Mouse (Mus musculus): ENCODE measurements around the gene Cd86. TPM values are rescaled to one million over a fixed set of nuclear protein-coding genes. Genes with fewer than 3 reads are reported as not detected.

Cd86 gene
- polyA plus RNA-seq, 1 experiment from 2014 or later, result 1.3 TPM

GRCm38 (mm10) chr16:36627740-36628139, 38.1 kb downstream of the Cd86 start:
- no peaks in the 10 kb centered on the region for H3K27me3 ChIP-seq (ENCODE audit: control insufficient read depth, insufficient read depth, low read length)
- no peaks in the 10 kb centered on the region for H3K4me1 ChIP-seq (ENCODE audit: control insufficient read depth in 2 of 2, insufficient read depth in 2 of 2, low read length in 2 of 2)
- no peaks in the 10 kb centered on the region for H3K36me3 ChIP-seq (ENCODE audit: control insufficient read depth, insufficient read depth, low read length)
- H3K27ac ChIP-seq (replicated peaks in 1 of 2; ENCODE audit: control insufficient read depth in 1 of 2, insufficient read depth in 1 of 2, low read depth in 2 of 2, low read length in 2 of 2), result no peak overlapping the region
- no peak overlapping the region for H3K9ac ChIP-seq (ENCODE audit: low read length)
- no peak overlapping the region for H3K4me2 ChIP-seq (ENCODE audit: low read length)
- WGBS, result 68% methylated on average over 1 of the region's 1 CpGs
- no peak for ATAC-seq (ENCODE audit: insufficient number of reproducible peaks, insufficient read depth, low FRiP score, low read depth)
- H3K9me3 ChIP-seq (ENCODE audit: control insufficient read depth, low read length), result no peaks in the 10 kb centered on the region
- no peak overlapping the region for H3K4me3 ChIP-seq (ENCODE audit: control insufficient read depth in 1 of 2, insufficient read depth in 1 of 2, low read depth in 1 of 2, low read length in 2 of 2)

DNA sequence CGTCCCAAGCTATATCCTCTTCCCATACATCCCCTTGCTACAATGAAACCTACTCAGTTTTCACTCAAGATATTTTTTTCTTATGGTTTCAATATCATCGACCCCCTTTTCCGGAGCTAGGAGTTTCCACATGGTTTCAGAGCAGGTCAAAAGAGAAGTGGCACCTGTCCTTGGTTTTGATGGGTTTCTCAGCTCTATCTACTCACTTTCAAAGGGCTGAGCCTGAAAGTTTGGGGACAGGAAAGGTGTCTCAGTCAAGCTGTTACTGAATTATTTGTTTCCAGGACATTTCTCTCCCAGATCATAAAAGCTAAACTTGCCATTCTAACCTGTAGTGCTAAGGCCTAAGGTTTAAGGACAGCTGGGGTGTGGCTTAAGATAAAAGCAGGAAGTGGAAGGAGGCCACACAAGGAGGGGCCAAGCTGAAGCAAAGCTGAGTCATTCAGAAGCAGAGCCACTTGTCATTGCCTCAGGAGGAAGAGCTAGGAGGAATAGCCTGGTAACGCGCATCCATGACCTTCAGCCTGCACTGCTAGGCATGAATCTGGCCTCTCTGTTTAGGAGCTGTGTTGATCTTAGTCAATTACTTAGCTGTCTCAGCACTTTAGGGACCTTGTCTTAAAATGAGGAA, 39.2 kb downstream of the Cd86 start:
- no peak overlapping the region for H3K4me2 ChIP-seq (ENCODE audit: low read length)
- H3K9me3 ChIP-seq (ENCODE audit: control insufficient read depth, low read length), result no peaks in the 10 kb centered on the region
- no peaks in the 10 kb centered on the region for H3K27me3 ChIP-seq (ENCODE audit: control insufficient read depth, insufficient read depth, low read length)
- H3K4me1 ChIP-seq (ENCODE audit: control insufficient read depth in 2 of 2, insufficient read depth in 2 of 2, low read length in 2 of 2), result no peaks in the 10 kb centered on the region
- no peak overlapping the region for H3K27ac ChIP-seq (replicated peaks in 1 of 2; ENCODE audit: control insufficient read depth in 1 of 2, insufficient read depth in 1 of 2, low read depth in 2 of 2, low read length in 2 of 2)
- 74% methylated on average over 5 of the region's 5 CpGs for WGBS
- no peak for ATAC-seq (ENCODE audit: insufficient number of reproducible peaks, insufficient read depth, low FRiP score, low read depth)
- no peaks in the 10 kb centered on the region for H3K36me3 ChIP-seq (ENCODE audit: control insufficient read depth, insufficient read depth, low read length)
- no peak overlapping the region for H3K9ac ChIP-seq (ENCODE audit: low read length)
- H3K4me3 ChIP-seq (ENCODE audit: control insufficient read depth in 1 of 2, insufficient read depth in 1 of 2, low read depth in 1 of 2, low read length in 2 of 2), result no peak overlapping the region

- Histone ChIP-seq H3K27me3 (ENCODE audit: control insufficient read depth, insufficient read depth, low read length) (no peaks in the 10 kb centered on the region), H3K9ac (ENCODE audit: low read length) (no peak overlapping the region), H3K4me2 (ENCODE audit: low read length) (no peak overlapping the region), H3K4me3 (ENCODE audit: control insufficient read depth in 1 of 2, insufficient read depth in 1 of 2, low read depth in 1 of 2, low read length in 2 of 2) (no peak overlapping the region), H3K4me1 (ENCODE audit: control insufficient read depth in 2 of 2, insufficient read depth in 2 of 2, low read length in 2 of 2) (no peaks in the 10 kb centered on the region), H3K36me3 (ENCODE audit: control insufficient read depth, insufficient read depth, low read length) (no peaks in the 10 kb centered on the region), H3K27ac (replicated peaks in 1 of 2; ENCODE audit: control insufficient read depth in 1 of 2, insufficient read depth in 1 of 2, low read depth in 2 of 2, low read length in 2 of 2) (no peak overlapping the region), H3K9me3 (ENCODE audit: control insufficient read depth, low read length) (no peaks in the 10 kb centered on the region)
- WGBS, result 89% methylated on average over 1 of the region's 1 CpGs
- ATAC-seq (ENCODE audit: insufficient number of reproducible peaks, insufficient read depth, low FRiP score, low read depth), result no peak
Measured at GRCm38 (mm10) chr16:36625909-36626308, 40.0 kb downstream of the Cd86 start.

DNA sequence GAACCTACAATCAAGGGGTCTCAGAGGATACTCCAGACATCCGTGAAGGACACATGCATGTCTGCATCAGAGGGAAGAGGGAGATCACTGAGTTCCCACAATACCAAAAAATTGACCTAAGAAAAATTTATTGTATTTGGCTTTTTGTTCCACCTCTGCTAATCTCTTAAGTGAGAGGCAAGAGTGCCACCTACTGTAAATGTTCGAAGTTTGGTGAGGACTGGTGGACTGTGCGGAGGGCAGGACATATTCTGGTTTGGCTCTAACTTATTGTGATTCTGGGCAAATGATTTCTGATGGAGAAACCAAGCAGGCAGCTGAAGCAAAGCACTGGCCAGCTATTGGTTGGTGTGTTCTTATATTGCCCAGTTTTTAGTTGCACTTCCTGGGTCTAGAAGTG, 43.6 kb downstream of the Cd86 start:
- Histone ChIP-seq H3K9ac (ENCODE audit: low read length) (no peak overlapping the region), H3K4me2 (ENCODE audit: low read length) (no peak overlapping the region), H3K27me3 (ENCODE audit: control insufficient read depth, insufficient read depth, low read length) (no peaks in the 10 kb centered on the region), H3K4me3 (ENCODE audit: control insufficient read depth in 1 of 2, insufficient read depth in 1 of 2, low read depth in 1 of 2, low read length in 2 of 2) (no peak overlapping the region), H3K36me3 (ENCODE audit: control insufficient read depth, insufficient read depth, low read length) (no peaks in the 10 kb centered on the region), H3K27ac (replicated peaks in 1 of 2; ENCODE audit: control insufficient read depth in 1 of 2, insufficient read depth in 1 of 2, low read depth in 2 of 2, low read length in 2 of 2) (no peak overlapping the region), H3K9me3 (ENCODE audit: control insufficient read depth, low read length) (no peaks in the 10 kb centered on the region), H3K4me1 (ENCODE audit: control insufficient read depth in 2 of 2, insufficient read depth in 2 of 2, low read length in 2 of 2) (no peaks in the 10 kb centered on the region)
- ATAC-seq (ENCODE audit: insufficient number of reproducible peaks, insufficient read depth, low FRiP score, low read depth), result no peak
- 64% methylated on average over 3 of the region's 3 CpGs for WGBS

DNA sequence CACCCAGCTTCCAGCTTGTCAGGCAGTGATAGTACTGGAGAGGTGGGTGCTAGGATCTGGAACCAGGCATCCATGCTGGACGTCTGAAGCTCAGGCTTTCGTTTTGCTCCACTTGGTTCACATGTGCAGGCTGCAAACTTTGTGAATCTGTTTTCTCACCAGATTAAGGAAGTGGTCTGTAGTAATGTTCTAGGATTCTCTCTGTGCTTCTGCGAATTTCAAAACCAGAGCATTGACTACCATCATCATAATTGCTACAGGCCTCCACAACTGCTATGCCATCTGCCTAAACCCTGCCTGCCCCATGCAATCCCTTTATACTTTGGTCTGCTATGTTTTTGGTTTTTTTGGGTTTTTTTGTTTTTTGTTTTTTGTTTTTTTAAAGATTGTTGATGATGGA, 44.8 kb downstream of the Cd86 start:
- H3K36me3 ChIP-seq (ENCODE audit: control insufficient read depth, insufficient read depth, low read length), result no peaks in the 10 kb centered on the region
- H3K27me3 ChIP-seq (ENCODE audit: control insufficient read depth, insufficient read depth, low read length), result no peaks in the 10 kb centered on the region
- H3K4me3 ChIP-seq (ENCODE audit: control insufficient read depth in 1 of 2, insufficient read depth in 1 of 2, low read depth in 1 of 2, low read length in 2 of 2), result no peak overlapping the region
- no peak overlapping the region for H3K9ac ChIP-seq (ENCODE audit: low read length)
- H3K4me1 ChIP-seq (ENCODE audit: control insufficient read depth in 2 of 2, insufficient read depth in 2 of 2, low read length in 2 of 2), result no peaks in the 10 kb centered on the region
- H3K4me2 ChIP-seq (ENCODE audit: low read length), result no peak overlapping the region
- ATAC-seq (ENCODE audit: insufficient number of reproducible peaks, insufficient read depth, low FRiP score, low read depth), result no peak
- no peak overlapping the region for H3K27ac ChIP-seq (replicated peaks in 1 of 2; ENCODE audit: control insufficient read depth in 1 of 2, insufficient read depth in 1 of 2, low read depth in 2 of 2, low read length in 2 of 2)
- WGBS, result 84% methylated on average over 3 of the region's 3 CpGs
- H3K9me3 ChIP-seq (ENCODE audit: control insufficient read depth, low read length), result no peaks in the 10 kb centered on the region

- H3K36me3 ChIP-seq (ENCODE audit: control insufficient read depth, insufficient read depth, low read length), result no peaks in the 10 kb centered on the region
- no peaks in the 10 kb centered on the region for H3K4me1 ChIP-seq (ENCODE audit: control insufficient read depth in 2 of 2, insufficient read depth in 2 of 2, low read length in 2 of 2)
- H3K4me3 ChIP-seq (ENCODE audit: control insufficient read depth in 1 of 2, insufficient read depth in 1 of 2, low read depth in 1 of 2, low read length in 2 of 2), result no peak overlapping the region
- no peak overlapping the region for H3K9ac ChIP-seq (ENCODE audit: low read length)
- H3K4me2 ChIP-seq (ENCODE audit: low read length), result no peak overlapping the region
- no peaks in the 10 kb centered on the region for H3K9me3 ChIP-seq (ENCODE audit: control insufficient read depth, low read length)
- ATAC-seq (ENCODE audit: insufficient number of reproducible peaks, insufficient read depth, low FRiP score, low read depth), result no peak
- no peak overlapping the region for H3K27ac ChIP-seq (replicated peaks in 1 of 2; ENCODE audit: control insufficient read depth in 1 of 2, insufficient read depth in 1 of 2, low read depth in 2 of 2, low read length in 2 of 2)
- no peaks in the 10 kb centered on the region for H3K27me3 ChIP-seq (ENCODE audit: control insufficient read depth, insufficient read depth, low read length)
- 71% methylated on average over 2 of the region's 2 CpGs for WGBS
Measured at GRCm38 (mm10) chr16:36613701-36614100, 52.2 kb downstream of the Cd86 start.

DNA sequence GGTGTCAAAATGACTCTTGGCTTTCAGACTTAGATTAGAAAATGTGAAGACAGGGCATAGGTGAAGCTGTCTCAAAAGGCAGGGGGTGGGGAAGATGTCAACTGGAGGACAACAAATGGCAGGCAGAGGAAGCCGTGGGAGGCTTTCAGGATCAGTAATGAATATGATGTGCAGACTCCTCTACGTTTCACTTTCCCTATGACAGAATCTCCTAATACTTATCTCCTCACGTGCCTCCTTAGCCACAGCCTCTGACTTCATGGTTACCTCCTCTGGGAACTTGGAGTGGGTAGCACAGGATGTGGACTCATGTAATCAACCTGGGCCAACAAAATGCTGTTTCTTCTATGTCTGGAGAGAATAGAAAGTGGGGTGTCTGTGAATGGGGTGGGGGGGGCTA, 63.2 kb downstream of the Cd86 start:
- no peaks in the 10 kb centered on the region for H3K27me3 ChIP-seq (ENCODE audit: control insufficient read depth, insufficient read depth, low read length)
- no peak overlapping the region for H3K9ac ChIP-seq (ENCODE audit: low read length)
- WGBS, result 68% methylated on average over 3 of the region's 3 CpGs
- H3K9me3 ChIP-seq (ENCODE audit: control insufficient read depth, low read length), result no peaks in the 10 kb centered on the region
- no peak overlapping the region for H3K4me2 ChIP-seq (ENCODE audit: low read length)
- no peak for ATAC-seq (ENCODE audit: insufficient number of reproducible peaks, insufficient read depth, low FRiP score, low read depth)
- H3K36me3 ChIP-seq (ENCODE audit: control insufficient read depth, insufficient read depth, low read length), result no peaks in the 10 kb centered on the region
- H3K27ac ChIP-seq (replicated peaks in 1 of 2; ENCODE audit: control insufficient read depth in 1 of 2, insufficient read depth in 1 of 2, low read depth in 2 of 2, low read length in 2 of 2), result no peak overlapping the region
- no peak overlapping the region for H3K4me3 ChIP-seq (ENCODE audit: control insufficient read depth in 1 of 2, insufficient read depth in 1 of 2, low read depth in 1 of 2, low read length in 2 of 2)
- peaks cover 3 to 9% of the 10 kb centered on the region in 2 experiments; a peak in 3 of 4 replicates for H3K4me1 ChIP-seq (ENCODE audit: control insufficient read depth in 2 of 2, insufficient read depth in 2 of 2, low read length in 2 of 2)

GRCm38 (mm10) chr16:36598265-36598664, 67.6 kb downstream of the Cd86 start:
- H3K27me3 ChIP-seq (ENCODE audit: control insufficient read depth, insufficient read depth, low read length), result no peaks in the 10 kb centered on the region
- ATAC-seq (ENCODE audit: insufficient number of reproducible peaks, insufficient read depth, low FRiP score, low read depth), result no peak
- 82% methylated on average over 4 of the region's 4 CpGs for WGBS
- peaks cover 3 to 9% of the 10 kb centered on the region in 2 experiments; a peak in 3 of 4 replicates for H3K4me1 ChIP-seq (ENCODE audit: control insufficient read depth in 2 of 2, insufficient read depth in 2 of 2, low read length in 2 of 2)
- H3K4me3 ChIP-seq (ENCODE audit: control insufficient read depth in 1 of 2, insufficient read depth in 1 of 2, low read depth in 1 of 2, low read length in 2 of 2), result no peak overlapping the region
- H3K36me3 ChIP-seq (ENCODE audit: control insufficient read depth, insufficient read depth, low read length), result no peaks in the 10 kb centered on the region
- no peak overlapping the region for H3K9ac ChIP-seq (ENCODE audit: low read length)
- H3K4me2 ChIP-seq (ENCODE audit: low read length), result no peak overlapping the region
- H3K27ac ChIP-seq (replicated peaks in 1 of 2; ENCODE audit: control insufficient read depth in 1 of 2, insufficient read depth in 1 of 2, low read depth in 2 of 2, low read length in 2 of 2), result no peak overlapping the region
- H3K9me3 ChIP-seq (ENCODE audit: control insufficient read depth, low read length), result no peaks in the 10 kb centered on the region
